Comparison of ENCODE assay signal across 15 mouse cellular contexts in the genomic region with DNA sequence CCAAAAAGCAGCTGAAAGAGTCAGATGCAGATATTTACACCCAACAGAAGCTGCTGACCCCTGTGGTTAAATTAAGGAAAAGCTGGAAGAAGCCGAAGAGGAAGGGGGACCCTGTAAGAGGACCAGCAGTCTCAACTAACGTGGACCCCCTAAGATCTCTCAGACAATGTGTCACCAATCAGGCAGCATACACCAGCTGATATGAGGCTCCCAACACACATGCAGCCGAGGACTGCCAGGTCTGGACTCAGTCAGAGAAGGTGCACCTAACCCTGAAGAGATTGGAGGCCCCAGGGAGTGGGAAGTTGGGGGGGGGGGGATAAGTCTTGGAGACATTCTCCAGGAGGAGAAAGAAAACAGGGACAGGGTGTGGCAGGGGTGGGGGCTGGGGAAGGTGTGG. TPM values are rescaled to one million over a fixed set of nuclear protein-coding genes. Genes with fewer than 3 reads are reported as not detected.
DNase-seq lines count a peak whose midpoint lies in the region; ATAC-seq and TF ChIP-seq lines count a peak whose summit lies in the region.
"Had no signal": no experiment of that assay in that cellular context is flagged by ENCODE, and none has a peak within 500 bp of the region (broad histone marks: within the 10 kb centered on the region; RNA-seq: fewer than 3 reads in every experiment).

No protein-coding gene starts in this region.

- H3K4me2 ChIP-seq in heart, embryonic 14.5 days (ENCODE audit: low read length), result peak overlapping the region; percentile 44
- H3K4me2 ChIP-seq in liver, embryonic 12.5 days, result 0 out of 2 replicates have a peak overlapping the region, but pooled peaks have one; percentile 4
- H3K4me2 ChIP-seq: embryonic facial prominence, embryonic 12.5 days; neural tube, embryonic 12.5 days had no signal

- ATAC-seq in heart, embryonic 14.5 days (ENCODE audit: insufficient number of reproducible peaks, insufficient read depth, low FRiP score, low read depth), result no peak
- no peak for ATAC-seq in liver, embryonic 12.5 days
- ATAC-seq: CD4-positive, CD25-positive, alpha-beta regulatory T cell, adult 4 months had no signal

- peak overlapping the region; percentile 38; the same call in 1 of the 2 replicates for H3K9ac ChIP-seq in heart, embryonic 14.5 days (ENCODE audit: low read length)
- no peak overlapping the region for H3K9ac ChIP-seq in liver, embryonic 12.5 days
- H3K9ac ChIP-seq: embryonic facial prominence, embryonic 12.5 days; neural tube, embryonic 12.5 days had no signal

- no peaks in the 10 kb centered on the region for H3K36me3 ChIP-seq in heart, embryonic 14.5 days (ENCODE audit: control insufficient read depth, insufficient read depth, low read length)
- H3K36me3 ChIP-seq in liver, embryonic 12.5 days, result 0 out of 2 replicates have a peak, but pooled peaks cover 4% of the 10 kb centered on the region
- peaks cover 8% of the 10 kb centered on the region for H3K36me3 ChIP-seq in thymus, adult 2 months (ENCODE audit: control insufficient read depth, insufficient read depth, low read length)
- peaks cover 19% of the 10 kb centered on the region for H3K36me3 ChIP-seq in macrophage (ENCODE audit: inconsistent target)
- H3K36me3 ChIP-seq: embryonic facial prominence, embryonic 12.5 days; forebrain, embryonic 10.5 days; neural tube, embryonic 12.5 days had no signal

- peaks cover 68% of the 10 kb centered on the region for H3K79me2 ChIP-seq in macrophage (ENCODE audit: inconsistent target)

- H3K4me3 ChIP-seq in heart, embryonic 14.5 days (ENCODE audit: control insufficient read depth in 1 of 2, insufficient read depth in 1 of 2, low read depth in 1 of 2, low read length in 2 of 2), result peak overlapping the region; percentile 5 to 13; a peak in 3 of 4 replicates
- no peak overlapping the region for H3K4me3 ChIP-seq in liver, embryonic 12.5 days
- no peak overlapping the region for H3K4me3 ChIP-seq in thymus, adult 2 months (ENCODE audit: control insufficient read depth, insufficient read depth, low read length)
- H3K4me3 ChIP-seq in macrophage (ENCODE audit: inconsistent target), result peak overlapping the region; percentile 84
- H3K4me3 ChIP-seq: embryonic facial prominence, embryonic 12.5 days; forebrain, embryonic 10.5 days; neural tube, embryonic 12.5 days had no signal

- no peak for TF ChIP-seq CTCF in thymus, adult 2 months (IDR thresholded peaks at IDR 0.05; ENCODE audit: borderline replicate concordance, control insufficient read depth, extremely low read depth, insufficient read depth, low read length, poor library complexity)

- no peak for DNase-seq in heart, adult 9 months (ENCODE audit: low spot score in 2 of 2)
- no peak for DNase-seq in liver
- peak; percentile 1 for DNase-seq in thymus, postnatal 25 days
- no peak for DNase-seq in thymus, adult 2 months
- DNase-seq in layer of hippocampus, adult 9-11 months, result no peak
- DNase-seq: adrenal gland, adult 8-10 months; cerebellum, adult 18-20 months; kidney, postnatal 10 days had no signal

- no peaks in the 10 kb centered on the region for H3K27me3 ChIP-seq in heart, embryonic 14.5 days (ENCODE audit: control insufficient read depth, insufficient read depth, low read length)
- no peaks in the 10 kb centered on the region for H3K27me3 ChIP-seq in liver, embryonic 12.5 days (replicated peaks)
- H3K27me3 ChIP-seq in thymus, adult 2 months (ENCODE audit: control insufficient read depth, insufficient read depth, low read length), result no peaks in the 10 kb centered on the region
- H3K27me3 ChIP-seq: embryonic facial prominence, embryonic 12.5 days; neural tube, embryonic 12.5 days had no signal

- 54% methylated on average over 3 of the region's 3 CpGs for WGBS in heart, embryonic 14.5 days
- 48% methylated on average over 3 of the region's 3 CpGs for WGBS in liver, embryonic 12.5 days (ENCODE audit: insufficient replicate concordance)
- 50% methylated on average over 3 of the region's 3 CpGs for WGBS in thymus, adult 2 months
- 56% methylated on average over 3 of the region's 3 CpGs for WGBS in macrophage (ENCODE audit: missing documents)

- no peak overlapping the region for H3K27ac ChIP-seq in heart, embryonic 14.5 days (replicated peaks in 1 of 2; ENCODE audit: control insufficient read depth in 1 of 2, insufficient read depth in 1 of 2, low read depth in 2 of 2, low read length in 2 of 2)
- H3K27ac ChIP-seq in liver, embryonic 12.5 days, result no peak overlapping the region
- H3K27ac ChIP-seq in thymus, adult 2 months (ENCODE audit: control insufficient read depth, insufficient read depth, low read length), result no peak overlapping the region
- H3K27ac ChIP-seq in macrophage, result peak overlapping the region; percentile 79
- H3K27ac ChIP-seq: embryonic facial prominence, embryonic 12.5 days; forebrain, embryonic 10.5 days; neural tube, embryonic 12.5 days had no signal

- H3K4me1 ChIP-seq in heart, embryonic 14.5 days (ENCODE audit: control insufficient read depth in 2 of 2, insufficient read depth in 2 of 2, low read length in 2 of 2), result peaks cover 0 to 5% of the 10 kb centered on the region in 2 experiments; a peak in 2 of 4 replicates
- peaks cover 6% of the 10 kb centered on the region for H3K4me1 ChIP-seq in liver, embryonic 12.5 days
- peaks cover 12% of the 10 kb centered on the region for H3K4me1 ChIP-seq in thymus, adult 2 months (replicated peaks; ENCODE audit: control insufficient read depth, insufficient read depth, low read length)
- H3K4me1 ChIP-seq: embryonic facial prominence, embryonic 12.5 days; neural tube, embryonic 12.5 days had no signal

- TF ChIP-seq POLR2A in thymus, adult 2 months (IDR thresholded peaks at IDR 0.05; ENCODE audit: control insufficient read depth, extremely low read depth, insufficient read depth, low read length, poor library complexity), result no peak

- no peaks in the 10 kb centered on the region for H3K9me3 ChIP-seq in heart, embryonic 14.5 days (ENCODE audit: control insufficient read depth, low read length)
- no peaks in the 10 kb centered on the region for H3K9me3 ChIP-seq in liver, embryonic 12.5 days (replicated peaks)
- H3K9me3 ChIP-seq: embryonic facial prominence, embryonic 12.5 days; neural tube, embryonic 12.5 days had no signal

RNA-seq across cellular contexts. Expression of a gene that starts 1.8 kb away (rescaled TPM):
- 7.9 and 9.0 TPM in 2 replicates for polyA plus RNA-seq in heart, embryonic 14.5 days (2014; fragmentation: Nextera tagmentation; extraction: Ambion mirVana)
- 1.6 and 2.9 TPM in 2 replicates for polyA plus RNA-seq in liver, embryonic 12.5 days (2016; fragmentation: Nextera tagmentation; extraction: Ambion mirVana)
- 8.4 and 9.5 TPM in 2 replicates for polyA plus RNA-seq in thymus, adult 2 months (2012; rRNA removed)
- 100 to 1,000 TPM in 8 of 26 experiments, 10 to 100 TPM in 18; 13.8 to 165 (median 80.9) TPM for total RNA-seq in macrophage (2018; cell fraction: chromatin; rRNA removed)
- total RNA-seq in macrophage (2018; cell fraction: cytosol; rRNA removed), result 10 to 100 TPM in 25 of 26 experiments, 1 to 10 TPM in 1; 8.6 to 37.7 (median 18.2) TPM
- total RNA-seq in macrophage (2018; cell fraction: nucleus; rRNA removed), result 100 to 1,000 TPM in 6 of 26 experiments, 10 to 100 TPM in 20; 34.1 to 192 (median 84.9) TPM
- 15.3 to 31.3 TPM (median 23.8 TPM) in 3 replicates for polyA plus RNA-seq in macrophage (2018)

Comparison
In these comparisons a context has a peak if more than half of its experiments do, and no peak if none do; other contexts are left out.
1. H3K4me3 ChIP-seq: peak in heart, embryonic 14.5 days (2 of 2) and macrophage (single experiment); none in liver, embryonic 12.5 days (single experiment) and thymus, adult 2 months (single experiment).